Mouse (Mus musculus) embryonic stem cell, embryonic (primary cell): ENCODE data around the gene Adamts17.

Experiments
- CTCF ChIA-PET, 4 experiments: fragments of 300-600 bp in 2 of 4; fragments of 350-600 bp in 2 of 4; sonication (Branson Sonifier 250); formaldehyde crosslinking; loops; one replicate each; lab custom pipeline; 2022; ENCODE audit warnings: inconsistent platforms in 2 of 4; lab: Charles Lee
- POLR2A ChIA-PET, 4 experiments: fragments of 300-600 bp in 2 of 4; fragments of 350-600 bp in 2 of 4; sonication (Branson Sonifier 250); formaldehyde crosslinking; loops; one replicate each; lab custom pipeline; 2022; ENCODE audit warnings: antibody characterized with exemption in 4 of 4, inconsistent platforms in 1 of 4; lab: Charles Lee

Adamts17 gene

GRCm38 (mm10) chr7:67082751-67083150 is 243.2 kb downstream of the Adamts17 start:
- ChIA-PET POLR2A (no interaction called here), CTCF (no interaction called here)

GRCm38 (mm10) chr7:67087759-67088158 is 248.2 kb downstream of the Adamts17 start:
- ChIA-PET POLR2A (no interaction called here), CTCF (no interaction called here)

GRCm38 (mm10) chr7:67097096-67097495 is 257.6 kb downstream of the Adamts17 start:
- ChIA-PET CTCF (no interaction called here), POLR2A (interaction anchor here in 1 of 4 experiments (0.6 kb wide), 1 partner anchor 36 kb away, joined by 4 read pairs; no protein-coding TSS in a partner anchor)

GRCm38 (mm10) chr7:67101418-67101973 is 262.0 kb downstream of the Adamts17 start:
- ChIA-PET POLR2A (interaction anchor here in 1 of 4 experiments (0.5 kb wide), 1 partner anchor 52 kb away, joined by 3 read pairs; no protein-coding TSS in a partner anchor), CTCF (interaction anchor here in 1 of 4 experiments (1.0 kb wide), 1 partner anchor 10 kb away, joined by 3 read pairs; no protein-coding TSS in a partner anchor)

- CTCF ChIA-PET: no interaction called here
- POLR2A ChIA-PET: no interaction called here
Observed at GRCm38 (mm10) chr7:67110551-67111159, 271.1 kb downstream of the Adamts17 start.

- POLR2A ChIA-PET: no interaction called here
- CTCF ChIA-PET: no interaction called here
Observed at GRCm38 (mm10) chr7:67112495-67113216, 273.1 kb downstream of the Adamts17 start.

GRCm38 (mm10) chr7:67114056-67114455 is 274.5 kb downstream of the Adamts17 start:
- ChIA-PET POLR2A (no interaction called here), CTCF (no interaction called here)

- ChIA-PET POLR2A (no interaction called here), CTCF (interaction anchor here in 1 of 4 experiments (0.6 kb wide), 1 partner anchor 80 kb away, joined by 3 read pairs; no protein-coding TSS in a partner anchor)
Observed at GRCm38 (mm10) chr7:67115056-67115455, 275.5 kb downstream of the Adamts17 start.

- CTCF ChIA-PET: no interaction called here
Observed at GRCm38 (mm10) chr7:67135140-67135539, 295.6 kb downstream of the Adamts17 start.

GRCm38 (mm10) chr7:67142347-67143015 is 302.9 kb downstream of the Adamts17 start:
- CTCF ChIA-PET: interaction anchor here in 1 of 4 experiments (0.6 kb wide), 2 partner anchors 316 to 615 kb away, joined by 3 read pairs; no protein-coding TSS in a partner anchor
- POLR2A ChIA-PET: interaction anchor here in 1 of 4 experiments (0.6 kb wide), 1 partner anchor 87 kb away, joined by 3 read pairs; no protein-coding TSS in a partner anchor

More at GRCm38 (mm10) chr7:67135140-67135539, 295.6 kb downstream of the Adamts17 start:
- POLR2A ChIA-PET: no interaction called here

- CTCF ChIA-PET: no interaction called here
- POLR2A ChIA-PET: no interaction called here
Observed at GRCm38 (mm10) chr7:67145748-67146147, 306.2 kb downstream of the Adamts17 start.

GRCm38 (mm10) chr7:67146151-67146550 is 306.6 kb downstream of the Adamts17 start:
- ChIA-PET POLR2A (no interaction called here), CTCF (no interaction called here)

GRCm38 (mm10) chr7:67149707-67150106 is 310.2 kb downstream of the Adamts17 start:
- POLR2A ChIA-PET: interaction anchor here in 1 of 4 experiments (1.0 kb wide), 1 partner anchor 29 kb away, joined by 3 read pairs; no protein-coding TSS in a partner anchor
- CTCF ChIA-PET: interaction anchor here in 1 of 4 experiments (0.5 kb wide), 1 partner anchor 52 kb away, joined by 3 read pairs; no protein-coding TSS in a partner anchor

- POLR2A ChIA-PET: no interaction called here
- CTCF ChIA-PET: no interaction called here
Observed at GRCm38 (mm10) chr7:67152626-67153025, 313.1 kb downstream of the Adamts17 start.

- ChIA-PET POLR2A (no interaction called here), CTCF (no interaction called here)
Observed at GRCm38 (mm10) chr7:67162135-67162534, 322.6 kb downstream of the Adamts17 start.

GRCm38 (mm10) chr7:67168288-67168687 is 328.8 kb downstream of the Adamts17 start:
- ChIA-PET POLR2A (interaction anchor here in 1 of 4 experiments (0.6 kb wide), 1 partner anchor 240 kb away, joined by 3 read pairs; no protein-coding TSS in a partner anchor), CTCF (interaction anchor here in 1 of 4 experiments (0.5 kb wide), 1 partner anchor 31 kb away, joined by 6 read pairs; no protein-coding TSS in a partner anchor)

GRCm38 (mm10) chr7:67168763-67169569 is 329.4 kb downstream of the Adamts17 start:
- ChIA-PET CTCF (interaction anchor here in 2 of 4 experiments (0.5 to 0.6 kb wide), 2 partner anchors 30 to 669 kb away, joined by 3 to 6 read pairs; no protein-coding TSS in a partner anchor), POLR2A (interaction anchor here in 1 of 4 experiments (0.6 kb wide), 1 partner anchor 241 kb away, joined by 3 read pairs; no protein-coding TSS in a partner anchor)
